Mouse (Mus musculus) olfactory bulb, adult 2 months (tissue): ENCODE results near the gene Syn3.

Experiments
- CTCF ChIP-seq: fragments of 200-500 bp; IDR thresholded peaks from 2 replicates; pipeline ENCODE4 v1.5.1; 2012; ENCODE audit warnings: low read depth, mild to moderate bottlenecking, low read length, moderate library complexity; ENCODE audit not compliant: insufficient read depth
- POLR2A ChIP-seq: fragments of 200-500 bp; IDR thresholded peaks from 2 replicates; pipeline ENCODE4 v1.6.1; 2012; ENCODE audit warnings: mild to moderate bottlenecking, low read depth, low read length, moderate library complexity; ENCODE audit not compliant: insufficient read depth

- TF ChIP-seq CTCF (no peak), POLR2A (no peak)
Observed at GRCm38 (mm10) chr10:86351287-86351686, 147.4 kb downstream of the Syn3 start.
